Mouse (Mus musculus): ENCODE results near the gene L1cam. TPM values are rescaled to one million over a fixed set of nuclear protein-coding genes. Genes with fewer than 3 reads are reported as not detected.

Gene L1cam
- total RNA-seq, 2 experiments from 2014 or later, result 0.46 to 1.5 TPM

GRCm38 (mm10) chrX:73880194-73881035 is 15.5 kb downstream of the L1cam start:
- peak; percentile 66 for ATAC-seq (replicated peaks; ENCODE audit: poor library complexity)

GRCm38 (mm10) chrX:73877014-73877413 is 18.9 kb downstream of the L1cam start:
- peak; percentile 68 for ATAC-seq (replicated peaks; ENCODE audit: poor library complexity)

- no peak for ATAC-seq (replicated peaks; ENCODE audit: poor library complexity)
These were observed 20.0 kb downstream of the L1cam start for GRCm38 (mm10) chrX:73875881-73876280.

GRCm38 (mm10) chrX:73871956-73872355 is 23.9 kb downstream of the L1cam start:
- no peak for ATAC-seq (replicated peaks; ENCODE audit: poor library complexity)

- no peak for ATAC-seq (replicated peaks; ENCODE audit: poor library complexity)
These were observed 24.4 kb downstream of the L1cam start for GRCm38 (mm10) chrX:73871474-73871873.

- peak; percentile 95 for ATAC-seq (replicated peaks; ENCODE audit: poor library complexity)
These were observed 26.6 kb downstream of the L1cam start for GRCm38 (mm10) chrX:73869334-73869733.

GRCm38 (mm10) chrX:73867852-73868251 is 28.1 kb downstream of the L1cam start:
- peak; percentile 78 for ATAC-seq (replicated peaks; ENCODE audit: poor library complexity)

- ATAC-seq (replicated peaks; ENCODE audit: poor library complexity), result no peak
These were observed 28.6 kb downstream of the L1cam start for GRCm38 (mm10) chrX:73867256-73867655.

- ATAC-seq (replicated peaks; ENCODE audit: poor library complexity), result no peak
These were observed 31.2 kb downstream of the L1cam start for GRCm38 (mm10) chrX:73864692-73865091.

GRCm38 (mm10) chrX:73855087-73855408 is 40.9 kb downstream of the L1cam start:
- no peak for ATAC-seq (replicated peaks; ENCODE audit: poor library complexity)

GRCm38 (mm10) chrX:73854326-73855086 is 41.4 kb downstream of the L1cam start:
- ATAC-seq (replicated peaks; ENCODE audit: poor library complexity), result no peak

GRCm38 (mm10) chrX:73836691-73837090 is 59.2 kb downstream of the L1cam start:
- ATAC-seq (replicated peaks; ENCODE audit: poor library complexity), result no peak

- no peak for ATAC-seq (replicated peaks; ENCODE audit: poor library complexity)
These were observed 60.2 kb downstream of the L1cam start for GRCm38 (mm10) chrX:73835731-73836130.

- ATAC-seq (replicated peaks; ENCODE audit: poor library complexity), result peak; percentile 46; the same call in 1 of the 2 replicates
These were observed 71.4 kb downstream of the L1cam start, which contains the start of gene Pdzd4 for GRCm38 (mm10) chrX:73824185-73825151. TSS of gene Pdzd4 (minus strand) at chrX:73824969.

GRCm38 (mm10) chrX:73823747-73824146 is 72.2 kb downstream of the L1cam start:
- ATAC-seq (replicated peaks; ENCODE audit: poor library complexity), result no peak

GRCm38 (mm10) chrX:73816596-73817314 is 79.2 kb downstream of the L1cam start:
- peak; percentile 96 for ATAC-seq (replicated peaks; ENCODE audit: poor library complexity)

- no peak for ATAC-seq (replicated peaks; ENCODE audit: poor library complexity)
These were observed 80.8 kb downstream of the L1cam start for GRCm38 (mm10) chrX:73815072-73815471.

- no peak for ATAC-seq (replicated peaks; ENCODE audit: poor library complexity)
These were observed 90.1 kb downstream of the L1cam start for GRCm38 (mm10) chrX:73805814-73806213.
